Mouse (Mus musculus) c-Kit-positive CD71-positive TER-119-negative erythroid progenitor cells, embryonic 14.5 days (primary cell): ENCODE results near the gene Ppm1m.
"Not testable (repeated sequence)": the region's sequence is repeated elsewhere in the genome, so short reads cannot be mapped to it uniquely, and the experiment has no call there.

Source experiments
- DNase-seq: peaks from one replicate; pipeline ENCODE4 v3.0.0-alpha.2; 2013; ENCODE audit warnings: low read depth

Ppm1m gene

DNA sequence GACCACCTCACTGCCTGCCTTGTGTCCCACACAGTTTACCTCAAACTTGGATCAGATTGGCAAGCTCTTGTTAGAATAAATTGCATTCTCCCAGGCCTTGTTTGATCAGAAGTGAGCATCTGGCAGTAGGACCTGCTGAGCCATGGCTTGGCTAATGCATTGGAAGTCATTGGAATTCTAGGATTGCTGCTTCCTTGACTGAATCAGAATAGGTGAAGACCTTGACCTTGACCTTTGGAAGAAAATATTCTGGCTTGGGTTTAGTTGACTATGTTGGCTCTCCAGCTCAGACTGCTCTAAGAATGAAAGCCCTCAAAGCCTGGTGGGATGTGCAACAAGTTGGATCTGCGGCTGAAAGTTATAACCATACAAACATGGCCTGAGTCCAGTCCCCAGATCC lies 8.2 kb downstream of the Ppm1m start:
- no peak for DNase-seq

DNA sequence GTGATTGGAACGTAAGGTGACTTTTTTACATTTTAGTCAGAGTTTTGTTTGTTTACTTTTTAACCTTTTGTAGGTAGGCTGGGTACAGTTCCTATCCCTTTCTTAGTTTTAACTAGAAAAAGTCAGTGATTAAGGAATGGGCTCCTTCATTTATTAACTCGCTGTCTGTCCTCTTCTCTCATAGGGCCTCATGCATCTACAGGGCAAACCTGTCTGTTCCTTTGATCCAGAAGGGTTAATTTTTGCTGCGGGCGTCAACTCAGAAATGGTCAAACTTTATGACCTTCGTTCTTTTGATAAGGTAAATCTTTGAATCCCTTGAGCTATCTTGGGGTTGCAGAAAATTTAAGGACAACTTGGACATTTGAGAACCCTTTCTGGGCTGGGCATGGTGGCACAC lies 15.6 kb downstream of the Ppm1m start:
- no peak for DNase-seq

- no peak for DNase-seq
Observed at GRCm38 (mm10) chr9:106182146-106182545, 17.4 kb downstream of the Ppm1m start.

GRCm38 (mm10) chr9:106179964-106180363 lies 19.6 kb downstream of the Ppm1m start:
- no peak for DNase-seq

GRCm38 (mm10) chr9:106179454-106179853 lies 20.1 kb downstream of the Ppm1m start:
- DNase-seq: no peak

GRCm38 (mm10) chr9:106177799-106178198 lies 21.7 kb downstream of the Ppm1m start:
- no peak for DNase-seq

DNA sequence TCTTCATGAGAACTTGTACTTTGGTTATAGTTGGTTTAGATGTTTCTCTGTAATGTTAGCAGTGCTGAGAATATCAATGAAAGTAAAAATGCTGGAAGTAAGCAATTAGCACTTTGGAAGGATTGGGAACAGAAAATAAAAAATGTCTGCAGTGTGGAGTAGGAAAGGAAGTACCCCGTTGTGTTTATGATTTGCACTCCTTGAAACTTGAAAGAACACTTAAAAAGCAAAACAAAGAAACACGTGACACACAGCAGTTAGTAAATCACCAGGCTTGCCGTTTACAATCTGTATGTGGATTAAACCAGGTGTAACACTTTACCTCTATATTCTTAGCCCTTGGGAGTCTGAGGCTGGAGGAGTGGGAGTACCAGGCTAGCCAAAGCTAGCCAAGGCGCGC lies 22.8 kb downstream of the Ppm1m start:
- DNase-seq: no peak

DNA sequence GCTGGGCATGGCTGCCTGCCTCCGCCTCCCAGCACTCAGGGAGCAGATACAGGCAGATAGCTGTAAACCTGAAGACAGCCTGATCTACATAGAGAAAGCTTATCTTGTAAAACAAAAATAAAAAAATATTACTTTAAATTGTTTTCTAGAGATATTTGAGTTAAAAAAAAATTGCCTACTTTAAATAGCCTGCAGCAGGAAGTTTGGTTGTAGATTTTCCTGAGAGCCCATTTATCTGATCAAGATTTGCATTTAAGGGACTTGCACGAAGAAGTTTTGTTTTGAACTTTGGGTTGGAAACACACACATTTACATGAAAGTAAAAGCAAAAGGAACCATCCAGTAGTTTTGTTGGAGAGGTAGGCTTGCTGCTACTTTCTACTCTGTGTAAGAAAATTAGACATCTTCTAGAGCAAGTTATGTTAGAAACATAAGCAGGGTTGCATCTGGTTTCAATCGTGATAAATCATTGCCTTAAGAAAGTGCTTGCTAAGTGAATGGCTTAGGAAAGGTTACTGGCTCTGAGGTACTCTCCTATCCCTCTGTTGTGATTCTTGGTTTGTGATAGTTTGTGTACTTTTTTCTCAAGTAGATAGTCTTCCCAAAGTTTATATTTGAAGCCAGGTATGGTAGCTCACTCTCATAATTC lies 23.9 kb downstream of the Ppm1m start:
- DNase-seq: no peak

- no peak for DNase-seq
Observed at GRCm38 (mm10) chr9:106173363-106173762, 26.2 kb downstream of the Ppm1m start.

GRCm38 (mm10) chr9:106172527-106172926 lies 27.0 kb downstream of the Ppm1m start:
- no peak for DNase-seq

- no peak for DNase-seq
Observed at GRCm38 (mm10) chr9:106171346-106172158, 28.0 kb downstream of the Ppm1m start.

DNA sequence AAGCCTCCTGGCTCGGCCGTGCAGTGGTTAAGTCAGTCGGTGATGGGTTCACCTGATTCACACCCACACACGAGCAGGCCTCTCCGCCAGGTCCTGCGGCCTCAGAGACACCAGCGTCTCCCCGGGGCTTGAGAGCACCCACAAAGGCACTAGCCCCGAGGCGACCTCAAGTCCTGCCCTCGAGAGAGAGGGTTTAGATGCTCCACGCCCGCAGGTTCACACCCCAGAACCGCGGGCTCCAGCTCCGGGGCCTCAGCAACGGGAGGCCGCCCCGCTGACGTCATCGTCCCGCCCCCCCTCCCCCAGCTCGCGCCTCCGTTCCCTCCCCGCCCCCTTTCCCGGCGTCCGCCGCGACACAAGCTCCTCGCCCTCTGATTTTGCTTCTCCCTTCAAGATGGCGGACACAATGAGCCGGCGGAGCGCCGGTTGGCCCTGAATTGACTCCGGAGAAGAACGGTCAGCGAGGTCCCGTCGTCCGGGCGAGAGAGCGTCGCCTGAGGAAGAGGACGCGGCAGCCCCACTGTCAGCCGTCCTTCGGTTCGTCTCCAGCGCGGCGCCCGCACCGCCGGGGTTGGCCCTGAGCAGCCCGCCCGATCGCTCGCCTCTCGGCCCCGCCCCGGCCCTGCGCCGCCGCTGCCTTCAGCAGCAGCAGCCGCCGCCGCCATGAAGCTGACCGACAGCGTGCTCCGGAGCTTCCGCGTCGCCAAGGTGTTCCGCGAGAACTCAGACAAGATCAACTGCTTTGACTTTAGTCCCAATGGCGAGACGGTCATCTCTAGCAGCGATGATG lies 28.8 kb downstream of the Ppm1m start, which contains the start of gene Wdr82:
TSS of gene Wdr82 (plus strand) at position 373 of the 790 bp plus-strand sequence.
- DNase-seq: peak; percentile 84

DNA sequence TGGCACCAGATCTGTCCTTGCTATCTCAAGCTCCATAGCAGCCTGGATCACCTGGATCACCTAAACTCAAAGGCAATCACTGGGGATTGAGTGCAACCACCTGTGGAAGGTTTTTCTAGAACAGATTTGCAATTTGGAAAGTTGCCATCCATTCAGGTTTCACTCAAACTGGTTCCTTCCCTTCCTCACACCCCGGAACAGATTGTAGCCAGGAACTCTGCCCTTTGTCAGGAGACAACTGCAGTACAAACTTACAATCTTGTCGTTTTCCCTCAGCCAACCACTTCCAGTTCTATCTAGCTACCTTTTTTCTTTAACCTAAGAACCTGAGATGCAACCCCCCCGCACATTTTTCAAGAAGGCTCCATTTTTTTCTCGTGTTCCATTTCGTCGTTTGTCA lies 29.6 kb downstream of the Ppm1m start:
- DNase-seq: no peak

DNA sequence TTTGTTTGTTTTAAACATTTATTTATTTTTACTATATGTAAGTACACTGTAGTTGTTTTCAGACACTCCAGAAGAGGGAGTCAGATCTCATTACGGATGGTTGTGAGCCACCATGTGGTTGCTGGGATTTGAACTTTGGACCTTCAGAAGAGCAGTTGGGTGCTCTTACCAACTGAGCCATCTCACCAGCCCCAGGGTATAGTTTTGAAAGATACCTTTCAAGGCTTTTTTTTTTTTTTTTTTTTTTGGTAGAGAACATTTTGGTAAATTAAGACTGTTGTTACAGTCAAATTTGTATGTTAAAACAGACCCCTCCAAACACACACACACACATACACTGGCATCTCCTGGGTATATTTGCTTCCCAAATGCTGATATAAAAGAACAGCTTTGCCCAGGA lies 30.5 kb downstream of the Ppm1m start:
- DNase-seq: not testable (repeated sequence)

- no peak for DNase-seq
Observed at GRCm38 (mm10) chr9:106167703-106168102, 31.8 kb downstream of the Ppm1m start.

GRCm38 (mm10) chr9:106167241-106167640 lies 32.3 kb downstream of the Ppm1m start:
- DNase-seq: no peak

DNA sequence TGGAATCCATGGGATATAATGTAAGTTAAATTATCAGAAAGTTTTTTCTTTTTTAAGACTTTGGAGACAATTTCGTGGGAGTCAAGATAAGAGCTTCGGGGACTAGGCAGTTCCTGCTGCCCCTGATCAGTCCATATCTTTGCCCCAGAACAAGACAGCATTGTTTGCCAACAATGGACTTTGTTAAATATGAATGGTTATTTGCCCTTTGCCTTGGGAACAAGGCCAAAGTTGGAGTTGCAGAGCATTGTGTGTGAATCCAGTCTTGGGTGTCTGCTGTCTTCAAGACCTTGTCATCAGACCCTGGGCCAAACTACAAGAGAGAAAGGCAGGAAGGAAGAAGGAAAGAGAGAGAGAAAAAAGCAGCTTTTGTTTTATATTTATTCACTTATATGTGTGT lies 32.8 kb downstream of the Ppm1m start:
- DNase-seq: no peak

DNA sequence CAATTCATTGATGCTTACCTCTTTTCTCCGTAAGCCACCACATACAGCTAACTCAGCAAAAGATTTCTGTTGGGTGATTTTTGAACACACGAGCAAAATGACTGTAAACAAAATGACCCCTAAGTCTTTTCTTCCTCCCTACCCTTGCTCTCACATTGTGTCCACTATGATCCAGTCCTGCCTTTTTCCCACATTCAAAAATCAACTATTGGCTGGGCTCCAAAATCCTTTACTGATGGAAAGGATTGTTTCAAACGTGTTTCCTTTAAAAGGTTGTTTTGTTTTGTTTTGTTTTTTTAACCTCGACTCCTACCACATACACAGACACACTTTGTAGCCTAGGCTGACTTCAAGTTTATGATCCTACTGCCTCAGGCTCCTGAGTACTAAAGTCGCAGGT lies 39.1 kb downstream of the Ppm1m start:
- DNase-seq: no peak

GRCm38 (mm10) chr9:106159784-106160301 lies 39.7 kb downstream of the Ppm1m start:
- DNase-seq: peak; percentile 67

GRCm38 (mm10) chr9:106159237-106159636 lies 40.3 kb downstream of the Ppm1m start:
- no peak for DNase-seq

DNA sequence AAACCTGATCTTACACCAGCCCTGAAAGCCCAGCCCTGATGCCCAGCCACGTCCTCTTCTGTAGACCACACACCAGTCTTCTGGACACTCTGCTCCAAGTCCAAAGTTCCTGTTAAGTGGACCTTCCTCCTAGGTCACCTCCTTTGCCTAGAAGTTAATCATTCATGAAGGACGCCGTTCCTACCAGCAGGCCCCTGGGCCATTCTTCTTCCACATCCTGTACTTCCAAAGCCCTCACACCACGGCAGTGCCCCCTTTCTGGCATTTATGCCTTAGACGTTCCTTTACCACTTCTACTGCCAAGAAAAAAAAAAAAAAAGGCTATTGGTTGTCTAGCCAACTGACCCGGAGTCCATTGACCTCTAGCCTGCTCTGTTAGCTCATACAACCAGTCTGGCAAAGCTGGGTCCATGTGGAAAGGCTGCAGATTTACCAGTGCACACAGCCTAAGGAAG lies 41.5 kb downstream of the Ppm1m start, which contains the start of gene Glyctk:
TSS of gene Glyctk (minus strand) at position 102 of the 455 bp plus-strand sequence.
- DNase-seq: no peak

DNA sequence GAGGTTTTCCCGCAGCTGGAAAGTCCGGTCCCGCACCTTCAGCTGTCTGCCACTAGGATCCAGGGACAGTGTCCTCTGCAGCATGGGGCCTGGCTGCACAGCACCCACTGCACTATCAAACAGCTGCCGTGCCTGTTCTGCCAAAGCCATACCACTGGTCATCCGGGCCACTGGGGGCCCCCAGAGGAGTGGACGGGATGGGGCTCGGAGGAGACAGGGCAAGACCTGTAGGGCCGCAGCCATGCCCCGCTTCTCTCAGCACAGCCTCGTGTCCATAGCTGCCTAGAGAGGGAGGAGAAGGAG lies 42.0 kb downstream of the Ppm1m start:
- no peak for DNase-seq
